Mouse (Mus musculus) embryo, embryonic 10.5 days (tissue): Measurements from ENCODE around the gene Gm2888.
"Not testable (repeated sequence)": the region's sequence is repeated elsewhere in the genome, so short reads cannot be mapped to it uniquely, and the experiment has no call there.

Experiments used
- DNase-seq: peaks from one replicate; pipeline ENCODE4 v3.0.0-alpha.2; 2015; ENCODE audit warnings: low spot score

Gene Gm2888

GRCm38 (mm10) chr14:3029702-3030101 lies at the start of gene Gm2888:
Gene Gm2888 (plus strand): TSS chr14:3030002.
- DNase-seq, result not testable (repeated sequence)

DNA sequence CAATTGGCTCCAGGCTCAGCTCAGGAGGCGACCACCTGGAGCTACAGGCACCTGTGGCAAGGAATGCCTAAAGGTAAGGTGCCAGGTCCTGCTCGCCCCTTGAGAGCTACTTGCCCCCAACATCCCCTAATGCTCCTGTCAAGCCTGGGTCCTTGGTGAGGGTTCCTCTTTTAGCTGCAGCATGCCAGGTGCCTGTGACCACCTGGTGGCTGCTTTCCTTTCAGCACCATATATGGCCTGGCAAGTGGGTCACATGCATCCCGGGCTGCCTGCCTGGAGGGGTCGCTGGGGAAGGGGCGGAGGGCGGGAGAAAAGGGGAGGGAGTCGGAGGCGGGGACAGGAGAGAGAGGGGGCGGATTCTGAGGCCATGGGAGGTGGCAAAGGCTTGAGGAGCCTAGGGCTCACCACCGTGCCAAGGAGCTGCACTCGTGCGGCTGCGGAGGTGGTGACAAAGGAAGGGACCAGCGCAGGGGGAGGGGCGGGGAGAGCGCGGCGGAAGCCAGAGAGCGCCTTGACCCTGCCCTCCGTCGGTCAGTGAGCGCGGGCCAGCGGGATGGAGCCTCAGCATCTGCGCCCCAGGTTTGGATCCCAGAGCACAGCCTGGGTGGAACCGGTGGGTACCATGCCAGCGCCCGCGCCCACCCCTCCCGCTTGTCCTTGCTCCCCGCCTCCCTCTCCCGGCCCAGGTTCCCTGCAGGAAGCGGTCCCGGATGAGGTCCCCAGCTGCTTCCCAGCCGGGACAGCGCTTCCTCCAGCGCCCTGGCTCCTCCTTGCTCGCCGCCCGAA lies 19.1 kb downstream of the Gm2888 start, which contains the start of gene Gm2897:
Gene Gm2897, plus strand, starts transcription at position 559 of the 786 bp plus-strand sequence.
- DNase-seq, result peak; percentile 54

DNA sequence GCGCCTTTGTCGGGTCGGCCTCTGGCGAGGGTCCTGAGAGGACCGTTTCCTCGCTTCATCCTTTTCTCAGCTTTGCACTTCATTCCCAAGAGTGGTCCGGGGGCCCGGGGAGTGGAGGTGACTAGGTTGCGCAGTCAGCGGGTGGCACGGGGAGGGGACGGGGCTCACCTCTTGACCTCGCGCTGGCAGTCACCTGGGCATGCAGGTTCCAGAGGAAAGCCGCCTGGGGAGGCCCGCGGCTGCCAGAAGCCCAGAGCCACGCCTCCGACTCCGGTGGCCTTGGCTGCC lies 19.7 kb downstream of the Gm2888 start:
- peak; percentile 8 for DNase-seq

DNA sequence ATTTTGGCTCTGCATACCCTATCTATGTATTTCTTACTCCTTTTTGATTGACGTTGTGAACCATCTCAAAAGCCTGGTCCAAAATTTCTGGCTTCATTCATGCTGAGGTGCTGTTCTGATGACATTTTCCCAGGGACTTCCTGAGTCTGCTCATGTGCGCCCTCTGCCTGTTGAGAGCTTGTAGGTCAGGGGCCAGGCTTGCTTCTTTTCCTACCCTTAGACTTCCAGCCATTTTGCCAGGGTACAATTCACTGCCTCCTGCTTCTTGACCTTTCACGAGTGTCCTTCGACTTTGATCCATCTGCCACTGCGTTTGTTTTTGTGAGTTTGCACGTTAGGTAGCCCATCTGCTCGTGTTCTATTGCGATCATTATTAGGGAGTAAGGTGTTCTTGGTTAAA lies 20.3 kb downstream of the Gm2888 start:
- not testable (repeated sequence) for DNase-seq
